Mouse (Mus musculus): ENCODE measurements around the gene Gdi2.

Gene Gdi2

GRCm38 (mm10) chr13:3547410-3547809, 9.5 kb downstream of the Gdi2 start:
- no peak for DNase-seq (ENCODE audit: low read depth, low spot score)

DNA sequence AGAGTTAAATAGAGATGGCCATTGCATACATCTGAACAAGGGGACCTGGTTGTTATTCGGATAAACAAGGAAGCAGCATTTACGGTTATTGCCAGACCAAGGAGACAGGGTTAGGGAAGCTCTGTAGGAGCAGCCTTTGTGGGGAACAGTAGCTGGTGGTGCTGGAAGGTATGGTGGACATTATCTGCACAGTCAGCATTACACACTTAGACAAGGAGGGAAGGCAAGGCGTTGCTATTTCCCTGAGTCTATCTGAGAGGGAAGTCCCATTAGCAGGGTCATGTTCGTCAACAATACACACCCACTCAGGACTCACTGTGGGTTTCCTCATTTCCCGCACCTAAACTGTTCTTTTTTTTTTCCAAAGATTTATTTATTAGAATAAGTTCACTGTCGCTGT, 10.0 kb downstream of the Gdi2 start:
- DNase-seq (ENCODE audit: low read depth, low spot score): no peak

GRCm38 (mm10) chr13:3563130-3563529, 25.3 kb downstream of the Gdi2 start:
- DNase-seq (ENCODE audit: low read depth, low spot score): no peak

- DNase-seq (ENCODE audit: low read depth, low spot score): no peak
Observed at GRCm38 (mm10) chr13:3563953-3564352, 26.1 kb downstream of the Gdi2 start.

DNA sequence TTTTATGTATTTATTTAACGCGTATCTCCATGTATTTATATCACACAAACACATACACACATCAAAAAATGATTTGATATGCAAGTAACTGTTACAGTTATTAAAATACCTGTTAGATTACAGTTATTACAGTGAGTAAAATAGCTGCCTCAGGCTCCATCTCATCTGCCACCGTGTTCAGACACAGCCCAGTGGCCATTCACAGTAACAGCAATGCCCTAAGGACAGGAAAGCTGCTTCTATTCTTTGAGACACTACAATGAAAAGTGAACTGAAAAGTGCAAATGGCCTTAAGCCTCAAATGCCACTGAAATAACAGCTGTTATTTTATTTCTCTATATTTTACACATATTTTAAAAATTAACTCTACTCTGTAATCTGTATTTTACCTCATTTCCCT, 52.9 kb downstream of the Gdi2 start:
- DNase-seq (ENCODE audit: low read depth, low spot score): no peak

DNA sequence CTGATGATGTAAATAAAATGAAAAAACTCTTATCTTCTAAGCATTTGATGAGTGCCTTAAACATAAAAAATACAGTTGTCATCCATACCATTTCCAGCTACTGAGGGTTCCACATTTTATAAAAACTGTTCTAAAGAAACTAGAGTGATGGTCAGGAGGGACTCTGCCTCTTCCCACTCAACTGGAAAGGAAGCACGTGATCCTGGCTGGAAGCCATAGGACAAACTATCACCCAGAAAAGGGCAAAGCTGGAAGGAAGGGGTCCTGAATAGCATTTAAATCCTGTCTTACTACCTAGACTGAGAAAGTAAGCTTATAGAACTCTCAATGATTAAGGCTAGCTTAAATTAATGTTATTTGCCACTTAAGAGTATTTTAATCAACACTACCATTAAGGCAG, 56.4 kb downstream of the Gdi2 start:
- no peak for DNase-seq (ENCODE audit: low read depth, low spot score)

GRCm38 (mm10) chr13:3596232-3596631, 58.4 kb downstream of the Gdi2 start:
- no peak for DNase-seq (ENCODE audit: low read depth, low spot score)

- peak; percentile 32 for DNase-seq (ENCODE audit: low read depth, low spot score)
Observed at GRCm38 (mm10) chr13:3609780-3610117, 71.9 kb downstream of the Gdi2 start.

- DNase-seq (ENCODE audit: low read depth, low spot score): peak; percentile 40
Observed at GRCm38 (mm10) chr13:3610118-3610794, 72.4 kb downstream of the Gdi2 start.

DNA sequence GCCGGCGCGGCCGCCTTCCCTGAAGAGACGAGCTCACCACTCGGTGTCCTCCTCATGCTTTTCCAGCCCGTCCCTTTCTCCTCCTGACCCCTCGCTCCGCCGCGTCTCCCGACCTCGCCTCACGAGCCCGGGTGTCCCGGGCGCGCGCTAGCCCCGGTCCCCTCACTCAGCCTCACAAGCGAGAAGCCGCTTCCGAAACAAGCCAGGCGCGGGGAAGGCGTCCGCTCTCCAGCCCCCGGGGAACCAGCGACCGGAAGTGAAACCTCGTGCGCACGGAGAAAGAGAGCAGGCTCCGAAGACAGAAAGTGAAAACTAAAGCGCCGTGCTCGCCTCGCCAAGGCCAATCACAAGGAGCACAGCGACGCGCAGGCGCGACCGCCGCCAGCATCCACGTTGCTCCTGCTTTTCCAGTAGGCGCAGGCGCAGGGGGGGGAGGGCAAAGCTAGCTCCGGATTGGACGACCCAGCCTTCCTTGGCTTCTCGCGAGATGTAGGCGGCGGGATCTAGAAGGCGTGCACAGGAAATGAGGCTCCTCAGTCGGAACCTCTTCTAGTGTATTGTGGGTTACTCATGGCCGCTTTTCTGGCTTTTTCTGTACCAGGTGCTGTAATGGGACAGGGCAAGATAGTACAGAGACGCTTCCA, 73.1 kb downstream of the Gdi2 start, which contains the start of gene Fam208b:
Gene Fam208b, minus strand, starts transcription at position 314 of the 644 bp plus-strand sequence.
- peak; percentile 99 for DNase-seq (ENCODE audit: low read depth, low spot score)
